Mouse (Mus musculus) thymus, adult 2 months (tissue): ENCODE measurements at regions not wholly inside any gene's neighbourhood (a gene's known extent, or its start where the extent isn't known, plus 50 kb on each side); places are given as distances from the start of the nearest gene placed in this dataset.

Experiments
- CTCF ChIP-seq: fragments of 200-500 bp; IDR thresholded peaks from 2 replicates; pipeline ENCODE4 v1.5.1; 2012; ENCODE audit warnings: mild to moderate bottlenecking, control low read depth, low read length, moderate library complexity, borderline replicate concordance; ENCODE audit not compliant: control insufficient read depth, poor library complexity, insufficient read depth; ENCODE audit errors: extremely low read depth
- POLR2A ChIP-seq: fragments of 200-500 bp; IDR thresholded peaks from 2 replicates; pipeline ENCODE4 v1.6.1; 2012; ENCODE audit warnings: mild to moderate bottlenecking, low read length, control low read depth, moderate library complexity; ENCODE audit not compliant: control insufficient read depth, poor library complexity, insufficient read depth; ENCODE audit errors: extremely low read depth

DNA sequence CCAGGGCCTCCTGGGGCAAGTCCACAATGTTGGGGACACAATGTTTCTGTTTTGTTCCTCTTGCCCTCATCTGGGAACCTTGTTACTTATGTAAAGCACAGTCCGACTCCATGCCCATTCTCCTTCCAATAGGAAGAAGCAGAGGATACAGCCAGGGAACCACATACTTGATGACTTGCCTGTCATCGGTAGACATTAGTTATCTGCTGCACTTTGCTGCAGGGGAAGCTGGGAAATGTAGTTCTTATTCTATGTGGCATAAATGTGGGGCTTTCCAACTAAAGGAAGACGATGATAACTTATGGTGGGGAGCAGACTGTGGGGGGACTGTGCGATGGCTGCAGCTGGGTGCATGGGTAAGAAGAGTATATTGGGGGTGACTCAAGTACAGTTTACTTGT lies 252.0 kb downstream of the Matn1 start:
- TF ChIP-seq CTCF (no peak), POLR2A (no peak)
